Mouse (Mus musculus): ENCODE measurements around the gene Fam107b. TPM values are rescaled to one million over a fixed set of nuclear protein-coding genes. Genes with fewer than 3 reads are reported as not detected.

The Fam107b gene
- polyA plus RNA-seq, 1 experiment: 14.7 TPM

DNA sequence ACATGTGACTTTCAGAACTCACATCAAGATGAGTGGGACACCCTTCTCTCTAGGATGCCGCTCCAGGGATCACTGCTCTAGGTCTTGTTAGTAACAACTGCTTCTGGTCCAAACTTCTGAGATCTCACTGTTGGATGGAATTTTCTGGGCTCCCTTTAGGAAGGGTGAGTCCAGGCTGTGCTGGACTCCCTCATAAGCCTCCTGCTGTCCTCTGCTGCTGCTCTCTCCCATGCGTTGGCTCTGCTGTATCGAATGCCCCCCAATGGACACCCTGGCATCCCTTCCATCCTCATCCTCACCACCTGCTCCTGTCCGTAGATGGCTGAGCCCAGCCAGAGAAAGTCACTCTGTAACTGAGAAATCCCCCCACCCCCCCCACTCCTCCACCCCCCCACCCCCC is 170.4 kb downstream of the Fam107b start:
- no peak for DNase-seq
- Histone ChIP-seq H3K4me1 (ENCODE audit: control insufficient read depth, insufficient read depth, low read length) (peaks cover 8% of the 10 kb centered on the region), H3K4me3 (replicated peaks; ENCODE audit: extremely low read depth, low read depth, low read length) (no peak overlapping the region)
- WGBS: 88% methylated on average over 4 of the region's 4 CpGs
- TF ChIP-seq CTCF (IDR thresholded peaks at IDR 0.05; ENCODE audit: insufficient read depth, low read length) (no peak), POLR2A (IDR thresholded peaks at IDR 0.05; ENCODE audit: borderline replicate concordance, extremely low read depth, low read depth, low read length) (no peak)

DNA sequence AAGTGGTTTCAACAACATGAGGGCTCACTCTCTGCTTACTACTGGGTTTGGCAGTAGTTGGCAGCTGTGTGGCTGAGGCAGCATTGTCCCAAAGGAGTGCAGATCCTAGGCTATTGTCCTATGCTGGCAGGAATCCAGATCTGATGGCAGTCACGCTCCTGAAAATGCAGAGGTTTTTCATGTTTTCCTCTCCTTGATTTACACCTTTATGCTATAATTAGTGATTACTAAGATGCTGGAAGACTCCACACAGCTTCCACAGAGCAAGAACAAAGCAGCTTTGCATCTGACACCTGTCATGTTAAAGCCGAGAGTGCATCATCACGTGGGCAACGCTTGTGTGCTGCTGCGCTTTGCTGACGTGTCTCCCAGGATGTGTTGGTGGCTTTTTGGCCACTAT is 172.2 kb downstream of the Fam107b start:
- no peak for TF ChIP-seq CTCF (IDR thresholded peaks at IDR 0.05; ENCODE audit: insufficient read depth, low read length)
- TF ChIP-seq POLR2A (IDR thresholded peaks at IDR 0.05; ENCODE audit: borderline replicate concordance, extremely low read depth, low read depth, low read length): no peak
- Histone ChIP-seq H3K4me1 (ENCODE audit: control insufficient read depth, insufficient read depth, low read length) (peaks cover 8% of the 10 kb centered on the region), H3K4me3 (replicated peaks; ENCODE audit: extremely low read depth, low read depth, low read length) (no peak overlapping the region)
- DNase-seq: no peak
- WGBS: 77% methylated on average over 6 of the region's 6 CpGs

DNA sequence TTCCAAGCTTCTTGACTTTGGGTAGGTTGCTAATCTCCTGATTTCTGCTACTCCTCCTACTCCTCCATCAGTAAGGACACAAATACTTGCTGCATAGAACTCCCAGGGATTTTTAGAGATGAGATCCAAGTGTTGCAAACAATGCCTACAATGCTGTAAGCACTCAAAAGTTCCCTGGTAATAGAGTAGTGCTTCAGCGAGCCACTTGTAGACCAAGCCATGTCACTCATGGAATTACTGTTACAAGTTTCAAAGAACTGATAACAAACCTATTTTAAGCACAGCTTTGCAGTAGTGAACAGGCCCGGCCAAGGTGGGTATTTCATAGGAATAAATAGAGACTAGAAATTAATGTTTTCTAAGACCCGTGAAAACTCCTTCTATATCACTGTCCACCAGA is 174.8 kb downstream of the Fam107b start:
- H3K4me1 ChIP-seq (ENCODE audit: control insufficient read depth, insufficient read depth, low read length): peaks cover 15% of the 10 kb centered on the region
- WGBS: 64% methylated on average over 3 of the region's 3 CpGs
- no peak overlapping the region for H3K4me3 ChIP-seq (replicated peaks; ENCODE audit: extremely low read depth, low read depth, low read length)
- DNase-seq: no peak
- no peak for TF ChIP-seq POLR2A (IDR thresholded peaks at IDR 0.05; ENCODE audit: borderline replicate concordance, extremely low read depth, low read depth, low read length)
- no peak for TF ChIP-seq CTCF (IDR thresholded peaks at IDR 0.05; ENCODE audit: insufficient read depth, low read length)

DNA sequence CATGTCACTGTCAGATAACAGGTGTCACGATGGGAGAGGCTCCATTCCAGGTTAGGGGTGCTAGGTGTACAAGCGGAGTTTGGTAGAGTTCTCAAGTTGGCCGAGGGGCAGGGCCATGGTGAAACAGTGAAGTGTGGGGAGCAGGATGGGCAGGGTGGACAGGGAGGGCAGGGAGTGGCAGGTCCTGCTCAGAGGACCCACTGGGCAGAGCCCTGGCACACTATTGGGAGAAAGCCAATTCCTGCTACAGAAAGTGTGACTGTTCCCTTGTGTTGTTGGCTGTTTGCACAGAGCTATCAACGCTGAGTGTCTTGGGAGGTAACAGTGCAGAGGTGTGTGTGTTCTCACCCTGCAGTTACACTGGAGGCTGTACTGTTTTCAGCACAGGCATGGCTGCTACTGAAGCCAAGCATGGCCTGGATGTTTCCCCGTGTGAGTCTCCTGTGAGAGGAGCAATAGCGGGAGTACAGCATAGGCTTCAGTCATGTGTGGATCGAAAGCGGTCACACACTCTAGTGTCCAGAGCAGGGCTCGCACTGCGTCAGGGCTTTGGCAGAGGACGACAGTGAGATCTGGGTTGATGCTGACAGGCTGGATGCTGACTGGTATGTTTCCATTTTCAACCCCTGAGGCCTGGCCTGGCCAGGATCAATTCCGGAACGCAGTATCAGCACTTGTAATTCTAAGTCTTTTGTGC is 175.8 kb downstream of the Fam107b start:
- DNase-seq: no peak
- 75% methylated on average over 13 of the region's 13 CpGs for WGBS
- no peak overlapping the region for H3K4me3 ChIP-seq (replicated peaks; ENCODE audit: extremely low read depth, low read depth, low read length)
- no peak for TF ChIP-seq CTCF (IDR thresholded peaks at IDR 0.05; ENCODE audit: insufficient read depth, low read length)
- no peak for TF ChIP-seq POLR2A (IDR thresholded peaks at IDR 0.05; ENCODE audit: borderline replicate concordance, extremely low read depth, low read depth, low read length)
- peaks cover 15% of the 10 kb centered on the region for H3K4me1 ChIP-seq (ENCODE audit: control insufficient read depth, insufficient read depth, low read length)

DNA sequence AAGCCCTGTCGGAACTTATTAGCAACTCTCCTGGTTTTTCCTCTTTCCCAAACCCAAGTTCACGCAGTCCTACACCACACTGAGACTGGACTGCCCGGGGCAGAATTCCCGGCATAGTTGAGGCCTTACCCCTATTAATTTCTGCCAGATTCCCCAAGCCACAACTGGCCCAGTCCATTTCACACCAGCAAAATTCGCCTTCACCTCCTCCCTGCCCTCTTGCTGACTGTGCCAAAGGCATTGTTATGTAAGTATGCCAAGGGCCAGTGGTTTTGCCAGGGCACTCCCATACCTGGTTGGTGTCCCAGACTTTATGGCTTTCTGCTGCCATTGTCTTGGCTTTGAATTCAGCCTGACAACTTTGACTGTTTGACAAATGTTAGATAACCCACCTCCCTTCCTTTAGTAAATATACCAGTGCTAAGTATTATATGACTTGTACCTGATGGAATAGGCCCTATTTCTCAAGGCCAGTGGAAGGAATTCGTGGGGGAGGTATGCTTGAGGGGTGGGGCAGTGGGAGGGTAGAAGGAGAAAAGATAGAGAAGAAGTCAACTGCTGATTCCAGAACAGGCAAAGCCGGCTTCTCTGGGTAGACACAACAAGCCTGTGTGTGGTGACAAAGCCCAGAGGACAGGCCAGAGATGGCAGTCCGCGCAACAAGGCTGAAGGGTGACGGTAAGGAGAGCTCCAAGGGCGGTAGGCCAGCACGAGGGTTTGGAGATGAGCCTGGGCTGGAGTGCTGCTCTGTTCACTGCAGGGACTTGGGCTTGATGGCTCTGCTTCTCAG is 178.6 kb downstream of the Fam107b start:
- peak overlapping the region; percentile 10 for H3K4me3 ChIP-seq (replicated peaks; ENCODE audit: extremely low read depth, low read depth, low read length)
- TF ChIP-seq POLR2A (IDR thresholded peaks at IDR 0.05; ENCODE audit: borderline replicate concordance, extremely low read depth, low read depth, low read length) (no peak), CTCF (IDR thresholded peaks at IDR 0.05; ENCODE audit: insufficient read depth, low read length) (no peak)
- no peak for DNase-seq
- H3K4me1 ChIP-seq (ENCODE audit: control insufficient read depth, insufficient read depth, low read length): peaks cover 15% of the 10 kb centered on the region
- 59% methylated on average over 12 of the region's 12 CpGs for WGBS

DNA sequence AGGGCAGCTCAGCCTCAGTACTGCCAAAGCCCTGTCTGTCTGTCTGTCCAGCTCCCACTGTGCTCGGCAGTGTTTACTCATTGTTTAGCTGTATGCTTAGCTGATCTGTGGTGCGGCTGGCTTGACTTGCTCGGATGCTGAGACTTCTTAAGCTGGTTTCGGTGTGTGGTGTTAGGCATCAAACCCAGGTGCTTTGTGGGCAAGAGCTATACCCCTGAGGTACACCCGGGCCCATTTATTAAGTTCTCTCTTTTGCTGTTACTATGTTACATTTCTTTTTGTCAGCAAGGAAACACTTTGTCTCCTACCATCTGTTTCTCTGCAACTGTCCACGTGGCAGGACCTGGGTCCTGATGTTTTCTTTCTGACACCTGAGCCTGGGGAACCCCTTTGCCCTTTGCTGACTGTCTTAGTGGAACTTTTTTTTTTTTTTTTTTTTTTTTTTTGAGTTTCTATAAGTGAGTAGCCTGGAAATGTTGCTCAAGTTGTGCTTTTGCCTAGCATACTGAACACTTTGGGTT is 179.3 kb downstream of the Fam107b start:
- 60% methylated on average over 6 of the region's 6 CpGs for WGBS
- peak overlapping the region; percentile 13 for H3K4me3 ChIP-seq (replicated peaks; ENCODE audit: extremely low read depth, low read depth, low read length)
- no peak for DNase-seq
- H3K4me1 ChIP-seq (ENCODE audit: control insufficient read depth, insufficient read depth, low read length): peaks cover 15% of the 10 kb centered on the region
- TF ChIP-seq CTCF (IDR thresholded peaks at IDR 0.05; ENCODE audit: insufficient read depth, low read length) (no peak), POLR2A (IDR thresholded peaks at IDR 0.05; ENCODE audit: borderline replicate concordance, extremely low read depth, low read depth, low read length) (no peak)

DNA sequence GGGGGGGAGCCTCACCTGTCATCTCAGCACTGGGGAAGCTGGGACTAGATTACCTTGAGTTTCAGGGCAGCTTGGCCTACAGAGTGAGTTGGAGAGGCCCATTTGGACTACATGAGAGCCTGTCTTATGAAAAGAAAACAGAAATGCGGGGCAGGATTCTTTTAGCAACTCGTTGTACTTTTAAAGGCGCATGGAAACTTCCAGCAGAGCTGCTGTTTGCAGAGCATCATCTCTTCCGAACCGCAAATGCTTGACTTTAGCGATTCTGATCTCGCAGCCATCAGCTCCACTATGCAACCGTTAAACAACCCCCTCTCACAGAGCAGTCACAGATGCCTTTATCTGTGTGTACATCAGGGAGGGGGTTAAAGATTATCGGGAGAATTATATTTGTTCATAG is 179.8 kb downstream of the Fam107b start:
- Histone ChIP-seq H3K4me1 (ENCODE audit: control insufficient read depth, insufficient read depth, low read length) (peaks cover 15% of the 10 kb centered on the region), H3K4me3 (replicated peaks; ENCODE audit: extremely low read depth, low read depth, low read length) (no peak overlapping the region)
- no peak for DNase-seq
- 67% methylated on average over 9 of the region's 9 CpGs for WGBS
- TF ChIP-seq POLR2A (IDR thresholded peaks at IDR 0.05; ENCODE audit: borderline replicate concordance, extremely low read depth, low read depth, low read length): no peak
- TF ChIP-seq CTCF (IDR thresholded peaks at IDR 0.05; ENCODE audit: insufficient read depth, low read length): no peak

DNA sequence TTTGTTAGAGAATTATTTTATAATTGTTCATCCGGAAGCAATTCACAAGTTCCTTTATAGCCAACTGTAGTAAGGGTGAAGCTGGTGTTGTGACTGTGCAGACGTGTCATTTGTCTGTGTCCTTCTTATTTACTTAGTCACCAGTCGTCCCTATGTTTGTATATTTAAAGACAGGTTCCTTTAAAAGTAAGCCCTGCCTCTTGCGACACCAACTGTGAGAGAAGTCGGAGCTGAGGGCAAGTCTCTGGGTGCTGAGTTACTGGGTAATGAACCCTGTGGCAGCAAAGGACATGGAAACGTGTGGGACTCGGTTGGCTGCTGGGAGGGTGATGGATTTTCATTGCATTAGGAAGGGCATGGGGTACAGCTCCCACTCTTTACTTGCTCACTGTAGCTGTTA is 182.1 kb downstream of the Fam107b start:
- WGBS: 26% methylated on average over 7 of the region's 7 CpGs
- TF ChIP-seq CTCF (IDR thresholded peaks at IDR 0.05; ENCODE audit: insufficient read depth, low read length) (no peak), POLR2A (IDR thresholded peaks at IDR 0.05; ENCODE audit: borderline replicate concordance, extremely low read depth, low read depth, low read length) (no peak)
- no peak for DNase-seq
- H3K4me3 ChIP-seq (replicated peaks; ENCODE audit: extremely low read depth, low read depth, low read length): no peak overlapping the region
- peaks cover 7% of the 10 kb centered on the region for H3K4me1 ChIP-seq (ENCODE audit: control insufficient read depth, insufficient read depth, low read length)

DNA sequence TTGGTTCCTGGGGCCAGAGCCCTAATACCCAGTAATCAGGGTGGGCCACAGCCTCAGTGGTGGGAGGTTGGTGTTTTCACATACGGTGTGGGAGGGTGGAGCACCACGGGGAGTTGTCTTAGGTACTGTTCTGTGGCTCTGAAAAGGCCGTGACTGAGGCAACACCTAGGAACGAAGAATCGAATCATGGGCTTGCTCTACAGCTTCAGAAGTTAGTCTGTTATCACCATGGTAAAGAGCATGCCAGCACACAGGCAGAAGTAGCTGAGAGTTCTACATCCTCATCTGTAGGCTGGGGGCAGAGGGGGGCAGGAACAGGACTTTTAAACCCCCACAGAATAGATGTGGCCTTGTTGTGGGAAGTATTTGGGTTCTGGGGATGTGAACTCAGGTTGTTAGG is 182.6 kb downstream of the Fam107b start:
- TF ChIP-seq CTCF (IDR thresholded peaks at IDR 0.05; ENCODE audit: insufficient read depth, low read length): no peak
- no peak for TF ChIP-seq POLR2A (IDR thresholded peaks at IDR 0.05; ENCODE audit: borderline replicate concordance, extremely low read depth, low read depth, low read length)
- DNase-seq: no peak
- WGBS: 78% methylated on average over 5 of the region's 5 CpGs
- Histone ChIP-seq H3K4me1 (ENCODE audit: control insufficient read depth, insufficient read depth, low read length) (peaks cover 7% of the 10 kb centered on the region), H3K4me3 (replicated peaks; ENCODE audit: extremely low read depth, low read depth, low read length) (no peak overlapping the region)

All from lung, adult 2 months (tissue).